Mouse (Mus musculus) olfactory bulb, adult 2 months (tissue): ENCODE data around the gene Cep19.

Experiments used
- CTCF ChIP-seq: fragments of 200-500 bp; IDR thresholded peaks from 2 replicates; pipeline ENCODE4 v1.5.1; 2012; ENCODE audit warnings: low read depth, mild to moderate bottlenecking, low read length, moderate library complexity; ENCODE audit not compliant: insufficient read depth
- POLR2A ChIP-seq: fragments of 200-500 bp; IDR thresholded peaks from 2 replicates; pipeline ENCODE4 v1.6.1; 2012; ENCODE audit warnings: mild to moderate bottlenecking, low read depth, low read length, moderate library complexity; ENCODE audit not compliant: insufficient read depth

DNA sequence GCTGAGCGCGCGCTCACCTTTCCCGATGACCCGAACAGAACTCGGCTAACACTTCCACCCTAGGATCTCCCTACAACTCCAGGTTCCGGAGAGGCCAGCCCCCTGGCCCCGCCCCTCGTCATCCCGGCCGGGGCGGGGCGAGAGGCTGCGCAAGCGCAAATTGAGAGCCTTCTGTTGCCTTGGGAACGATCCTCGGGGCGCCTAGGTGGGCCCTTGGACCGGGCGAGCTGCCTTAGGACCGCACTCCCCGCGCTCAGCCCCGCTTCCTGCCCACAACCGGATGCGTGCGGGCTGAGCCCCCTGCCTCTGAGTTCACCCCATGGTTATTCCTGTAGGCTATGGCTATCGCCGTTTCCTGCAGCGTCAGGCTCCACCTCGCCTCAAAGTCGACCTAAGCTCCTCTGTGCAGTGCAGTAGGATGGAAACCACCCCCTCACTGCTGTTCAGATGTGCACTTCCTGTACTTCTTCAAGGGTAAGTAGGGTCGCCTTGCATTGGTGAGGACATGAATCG is at the start of gene Cep19, which contains the start of gene Pigx:
- TF ChIP-seq POLR2A (peak; percentile 59), CTCF (no peak)
